Mouse (Mus musculus): ENCODE data around the gene Maml2.
A peak's percentile ranks its signal among the peaks of the same experiment; 100 is the strongest.

Gene Maml2

DNA sequence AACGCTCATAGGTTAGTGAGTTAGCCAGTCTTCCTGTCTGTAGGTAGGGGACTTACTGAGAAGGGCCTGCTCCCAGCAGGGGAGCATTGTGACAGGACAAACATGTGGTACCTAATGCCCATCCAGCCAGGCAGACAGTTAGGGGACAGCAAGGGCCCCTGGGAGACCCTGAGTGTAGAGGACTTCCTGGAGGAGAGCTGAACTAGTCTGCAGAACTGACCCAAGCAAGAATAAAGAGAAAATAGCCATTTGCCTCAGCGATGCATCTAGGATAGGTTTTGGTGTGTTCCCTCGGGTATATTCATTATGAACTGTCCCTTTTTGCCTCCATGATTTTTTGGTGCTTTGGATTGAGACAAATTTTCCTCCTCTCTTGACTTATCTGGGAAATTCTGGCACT lies 199.3 kb downstream of the Maml2 start:
- DNase-seq = no peak

- DNase-seq = peak; percentile 83
These were observed 200.1 kb downstream of the Maml2 start for GRCm38 (mm10) chr9:13497690-13498333.

GRCm38 (mm10) chr9:13500045-13500444 lies 202.3 kb downstream of the Maml2 start:
- no peak for DNase-seq

- no peak for DNase-seq
These were observed 207.3 kb downstream of the Maml2 start for GRCm38 (mm10) chr9:13505024-13505423.

- DNase-seq = peak; percentile 27
These were observed 209.4 kb downstream of the Maml2 start for GRCm38 (mm10) chr9:13506956-13507821.

DNA sequence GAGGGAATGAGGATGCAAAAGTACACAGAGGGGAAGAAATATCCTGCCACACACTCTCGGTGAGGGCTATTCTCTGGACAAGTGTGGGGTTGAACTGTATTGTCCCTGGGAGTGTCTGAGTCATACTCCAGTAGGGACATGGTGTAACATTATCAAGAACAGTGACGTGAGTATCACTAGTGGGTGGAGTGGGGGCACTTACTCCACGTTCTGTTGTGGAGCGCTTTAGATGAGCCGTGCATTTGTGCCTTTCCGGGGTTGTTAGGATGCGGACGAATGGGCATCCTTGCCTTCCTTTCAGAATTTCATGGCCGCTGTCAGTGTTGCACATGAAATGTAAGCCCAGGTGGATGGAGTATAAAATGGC lies 210.0 kb downstream of the Maml2 start:
- DNase-seq = no peak

GRCm38 (mm10) chr9:13509751-13510150 lies 212.0 kb downstream of the Maml2 start:
- no peak for DNase-seq

DNA sequence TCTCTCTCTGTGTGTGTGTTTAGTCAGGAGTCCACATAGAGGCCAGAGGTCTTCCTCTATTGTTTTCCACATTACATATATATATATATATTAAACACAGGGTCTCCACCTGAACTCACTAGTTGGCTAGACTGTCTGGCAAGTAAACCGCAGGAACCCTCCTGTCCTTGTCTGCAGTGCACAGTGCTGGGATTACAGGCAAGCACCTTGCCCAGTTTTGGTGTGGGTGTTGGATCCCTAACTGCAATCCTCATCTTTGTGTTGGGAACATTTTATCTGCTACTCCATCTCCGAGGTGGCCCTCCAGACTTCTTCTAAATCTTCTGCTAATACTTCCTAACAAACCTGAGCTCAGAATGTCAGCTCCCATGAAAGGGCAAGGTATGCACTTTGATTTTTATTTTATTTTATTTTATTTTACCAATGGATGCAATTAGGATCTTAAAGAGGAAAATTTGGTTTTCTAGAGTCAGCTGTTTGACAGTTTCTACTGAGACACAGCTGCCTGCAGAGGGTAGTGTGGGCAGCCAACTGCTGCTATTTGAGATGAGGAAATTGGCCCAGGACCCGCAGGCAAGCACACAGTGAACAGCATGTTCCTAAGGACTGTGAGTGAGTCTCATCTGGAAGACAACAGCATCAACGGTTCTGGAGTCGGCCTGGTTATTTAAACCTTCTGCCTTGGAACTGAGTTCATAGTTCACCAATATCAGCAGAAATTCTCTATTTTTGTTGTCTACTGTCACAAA lies 213.0 kb downstream of the Maml2 start:
- peak; percentile 40 for DNase-seq

GRCm38 (mm10) chr9:13513135-13513534 lies 215.4 kb downstream of the Maml2 start:
- peak; percentile 29 for DNase-seq

- DNase-seq = no peak
These were observed 216.7 kb downstream of the Maml2 start for GRCm38 (mm10) chr9:13514435-13514834.

- no peak for DNase-seq
These were observed 218.2 kb downstream of the Maml2 start for GRCm38 (mm10) chr9:13515976-13516375.

DNA sequence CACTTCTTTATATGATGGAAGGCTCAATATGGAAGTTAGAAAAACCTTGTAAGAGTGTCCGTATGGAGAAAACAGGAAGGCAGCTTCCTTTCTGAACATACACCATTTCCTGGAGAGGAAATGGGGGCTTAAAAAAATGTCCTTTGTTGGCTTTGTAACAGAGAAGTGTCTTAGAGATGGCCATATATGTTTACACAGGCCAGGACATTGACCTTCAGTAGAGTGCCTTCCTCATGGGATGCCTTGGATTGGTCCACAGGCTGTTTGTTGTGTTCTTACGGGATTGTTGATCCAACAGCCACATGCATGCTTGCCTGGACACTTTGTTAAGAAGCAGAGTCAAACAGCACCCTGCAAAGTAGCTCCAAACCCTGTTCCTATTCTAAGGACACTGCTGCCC lies 220.3 kb downstream of the Maml2 start:
- DNase-seq = no peak

GRCm38 (mm10) chr9:13518441-13518971 lies 220.7 kb downstream of the Maml2 start:
- no peak for DNase-seq

GRCm38 (mm10) chr9:13522061-13522820 lies 224.5 kb downstream of the Maml2 start:
- no peak for DNase-seq

GRCm38 (mm10) chr9:13523046-13523445 lies 225.3 kb downstream of the Maml2 start:
- no peak for DNase-seq

DNA sequence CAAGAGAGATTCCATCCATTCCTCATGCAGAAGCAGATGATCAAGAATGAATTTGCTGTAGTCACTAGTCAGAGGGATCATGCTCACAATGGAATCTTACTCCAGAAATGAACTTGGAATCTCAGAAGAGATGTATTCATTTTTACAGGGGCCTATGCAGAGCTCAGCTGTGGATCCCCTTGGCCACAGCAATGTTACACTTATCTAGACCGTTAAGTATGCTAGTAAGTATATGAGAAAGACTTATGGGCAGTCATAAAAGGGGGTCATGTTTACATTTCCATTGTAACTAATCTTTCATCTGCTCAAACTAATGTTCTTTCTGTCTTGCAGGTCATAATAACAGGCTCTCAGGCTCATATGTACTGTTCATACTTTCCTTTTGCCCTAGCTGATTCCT lies 227.3 kb downstream of the Maml2 start:
- no peak for DNase-seq

DNA sequence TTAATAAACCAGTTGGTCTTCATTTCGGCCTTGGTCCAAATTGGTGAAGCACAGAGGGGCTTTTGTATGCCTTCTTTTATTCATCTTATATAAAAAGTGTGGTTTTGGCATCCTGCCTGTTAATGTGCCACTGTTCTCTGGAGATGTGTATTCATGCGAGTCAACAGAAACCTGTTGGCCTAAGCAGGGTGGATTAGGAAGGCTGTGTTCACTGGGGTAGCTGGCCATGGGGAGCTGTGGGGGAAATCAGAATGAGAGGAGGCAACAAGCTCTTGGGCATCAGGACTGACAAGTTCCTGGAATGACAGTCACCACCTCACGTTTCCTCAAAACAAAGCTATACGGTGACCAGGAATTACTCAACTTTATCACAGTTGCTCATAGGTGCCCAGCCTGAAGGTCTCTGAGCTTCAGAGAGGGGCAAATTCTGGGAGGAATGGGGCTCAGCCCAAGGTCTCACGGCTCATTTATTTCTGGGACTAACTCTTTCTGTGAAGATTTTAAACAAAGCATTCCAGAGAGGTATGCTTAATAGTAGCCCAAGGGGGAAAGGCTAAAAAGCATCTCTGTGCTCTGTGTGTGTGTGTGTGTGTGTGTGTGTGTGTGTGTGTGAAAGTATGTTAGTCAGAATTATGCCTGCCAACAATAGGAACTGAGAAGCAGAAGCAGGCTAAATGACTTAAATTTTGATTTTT lies 228.0 kb downstream of the Maml2 start:
- peak; percentile 44 for DNase-seq

GRCm38 (mm10) chr9:13530575-13530974 lies 232.8 kb downstream of the Maml2 start:
- DNase-seq = no peak

DNA sequence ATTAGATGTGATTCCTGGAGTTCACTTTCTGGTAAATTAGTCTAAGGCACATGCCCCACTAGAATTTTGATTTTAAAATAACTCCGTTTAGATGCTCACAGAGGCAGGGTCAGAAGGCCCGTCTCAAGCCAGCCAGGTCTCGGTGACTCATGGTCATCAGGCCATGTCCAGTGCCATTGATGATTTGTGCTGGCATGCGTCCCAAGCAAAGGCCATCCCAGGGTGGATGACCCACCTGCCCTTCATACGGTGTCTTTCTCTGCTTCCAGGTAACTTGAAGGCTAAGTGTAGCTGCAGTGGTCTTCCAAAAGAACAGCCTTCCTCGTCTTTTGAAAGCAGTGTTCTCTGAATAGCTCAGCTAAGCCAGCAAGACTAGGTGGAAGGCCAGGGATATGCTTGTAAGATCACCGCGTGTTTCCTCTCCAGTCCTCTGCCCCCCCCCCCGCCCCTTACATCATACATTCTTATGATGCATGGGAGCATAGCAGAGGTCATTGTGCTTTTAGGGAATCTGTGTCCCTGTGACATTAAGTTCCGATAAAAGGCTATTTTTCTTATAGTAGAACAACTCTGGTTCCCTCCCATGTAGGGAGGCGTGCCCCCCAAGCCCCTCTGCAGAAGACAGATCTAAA lies 235.4 kb downstream of the Maml2 start:
- DNase-seq = no peak

- no peak for DNase-seq
These were observed 238.0 kb downstream of the Maml2 start for GRCm38 (mm10) chr9:13535803-13536202.

Data from kidney, adult 9 months (tissue).